Mouse (Mus musculus): Measurements from ENCODE around the gene Nxt2. TPM values are rescaled to one million over a fixed set of nuclear protein-coding genes. Genes with fewer than 3 reads are reported as not detected.

Gene Nxt2
- 83.5 TPM for polyA plus RNA-seq (2014; fragmentation: Illumina TruSeq; extraction: RNeasy Lipid Tissue Mini Kit (QIAGEN cat#74804); ENCODE audit: low replicate concordance)

GRCm38 (mm10) chrX:142226542-142226941 is at the start of gene Nxt2:
Gene Nxt2, plus strand, starts transcription at chrX:142226770.

GRCm38 (mm10) chrX:142196831-142197230 is 29.7 kb upstream of the Nxt2 start, which contains the start of gene Gucy2f:
Gene Gucy2f, minus strand, starts transcription at chrX:142196931.

Other genes with a start within 250 kb of the Nxt2 start
- not detected for gene Gucy2f, start 29.8 kb upstream of the Nxt2 start, polyA plus RNA-seq (2014; fragmentation: Illumina TruSeq; extraction: RNeasy Lipid Tissue Mini Kit (QIAGEN cat#74804); ENCODE audit: low replicate concordance)
- gene Kcne1l, start 79.5 kb downstream of the Nxt2 start, polyA plus RNA-seq (2014; fragmentation: Illumina TruSeq; extraction: RNeasy Lipid Tissue Mini Kit (QIAGEN cat#74804); ENCODE audit: low replicate concordance), result not detected
- 15.6 TPM for gene Acsl4, start 163.8 kb downstream of the Nxt2 start, polyA plus RNA-seq (2014; fragmentation: Illumina TruSeq; extraction: RNeasy Lipid Tissue Mini Kit (QIAGEN cat#74804); ENCODE audit: low replicate concordance)